Mouse (Mus musculus) bone marrow, adult 2 months (tissue): ENCODE data around the gene Ugt1a8. TPM values are rescaled to one million over a fixed set of nuclear protein-coding genes. Genes with fewer than 3 reads are reported as not detected.

ENCODE experiments used
- H3K27ac ChIP-seq: fragments of 200-500 bp; 2 replicates; pipeline ENCODE4 v1.5.1; 2012; ENCODE audit warnings: low read depth, mild to moderate bottlenecking, control low read depth, inconsistent platforms, low read length; ENCODE audit not compliant: control insufficient read depth, poor library complexity, insufficient read depth
- H3K4me1 ChIP-seq: fragments of 200-500 bp; 2 replicates; pipeline ENCODE4 v1.6.1; 2011; ENCODE audit warnings: low read length; ENCODE audit not compliant: control insufficient read depth, insufficient read depth
- H3K4me3 ChIP-seq: fragments of 200-500 bp; replicated peaks from 2 replicates; pipeline ENCODE3; 2011; ENCODE audit warnings: mild to moderate bottlenecking, low read depth, low read length, control low read depth; ENCODE audit not compliant: control insufficient read depth
- CTCF ChIP-seq: fragments of 200-500 bp; IDR thresholded peaks from 2 replicates; pipeline ENCODE4 v1.5.1; 2011; ENCODE audit warnings: low read length, control low read depth; ENCODE audit not compliant: control insufficient read depth, insufficient read depth
- POLR2A ChIP-seq: fragments of 200-500 bp; IDR thresholded peaks from 2 replicates; pipeline ENCODE4 v1.6.1; 2011; ENCODE audit warnings: low read depth, mild to moderate bottlenecking, control low read depth, low read length, borderline replicate concordance; ENCODE audit not compliant: control insufficient read depth
- WGBS: fragments of 180-500 bp; shearing (Covaris S2); methylation state at CpG from one replicate; pipeline ENCODE4 v1.1.7; 2018; 5-methylcytosine and 5-hydroxymethylcytosine counted together
- polyA plus RNA-seq: library from polyadenylated mRNA; stranded (reverse); fragments of >200 nt; gene quantifications from 2 replicates; pipeline ENCODE4 v1.2.4, GENCODE M21; 2011; ENCODE audit warnings: low replicate concordance; ENCODE audit not compliant: missing spikeins, insufficient read depth, insufficient read length

The Ugt1a8 gene
- polyA plus RNA-seq, 1 experiment = not detected

- Histone ChIP-seq H3K4me3 (no peak overlapping the region), H3K27ac (no peak overlapping the region), H3K4me1 (no peaks in the 10 kb centered on the region)
- TF ChIP-seq POLR2A (no peak), CTCF (no peak)
- 53% methylated on average over 4 of the region's 4 CpGs for WGBS
Measured at GRCm38 (mm10) chr1:88234248-88234610, 146.6 kb downstream of the Ugt1a8 start.

GRCm38 (mm10) chr1:88234646-88235045, 147.0 kb downstream of the Ugt1a8 start:
- no peak for TF ChIP-seq CTCF
- TF ChIP-seq POLR2A = no peak
- Histone ChIP-seq H3K4me1 (no peaks in the 10 kb centered on the region), H3K4me3 (no peak overlapping the region), H3K27ac (no peak overlapping the region)
- 40% methylated on average over 5 of the region's 5 CpGs for WGBS

GRCm38 (mm10) chr1:88235046-88235893, 147.7 kb downstream of the Ugt1a8 start:
- 60% methylated on average over 11 of the region's 11 CpGs for WGBS
- H3K4me1 ChIP-seq = no peaks in the 10 kb centered on the region
- TF ChIP-seq POLR2A (no peak), CTCF (no peak)
- no peak overlapping the region for H3K27ac ChIP-seq
- H3K4me3 ChIP-seq = no peak overlapping the region

GRCm38 (mm10) chr1:88235894-88236415, 148.3 kb downstream of the Ugt1a8 start:
- TF ChIP-seq CTCF (no peak), POLR2A (no peak)
- Histone ChIP-seq H3K4me1 (no peaks in the 10 kb centered on the region), H3K4me3 (no peak overlapping the region), H3K27ac (no peak overlapping the region)
- 52% methylated on average over 4 of the region's 4 CpGs for WGBS

- TF ChIP-seq POLR2A (no peak), CTCF (no peak)
- H3K4me3 ChIP-seq = no peak overlapping the region
Measured at GRCm38 (mm10) chr1:88237311-88237710, 149.7 kb downstream of the Ugt1a8 start.

GRCm38 (mm10) chr1:88238771-88239170, 151.2 kb downstream of the Ugt1a8 start:
- TF ChIP-seq CTCF (no peak), POLR2A (no peak)
- Histone ChIP-seq H3K4me3 (no peak overlapping the region), H3K27ac (no peak overlapping the region), H3K4me1 (no peaks in the 10 kb centered on the region)
- 68% methylated on average over 6 of the region's 6 CpGs for WGBS

More at GRCm38 (mm10) chr1:88237311-88237710, 149.7 kb downstream of the Ugt1a8 start:
- WGBS = 72% methylated on average over 5 of the region's 5 CpGs
- Histone ChIP-seq H3K4me1 (no peaks in the 10 kb centered on the region), H3K27ac (no peak overlapping the region)

- TF ChIP-seq CTCF (no peak), POLR2A (no peak)
- 67% methylated on average over 5 of the region's 5 CpGs for WGBS
- H3K4me3 ChIP-seq = no peak overlapping the region
- no peaks in the 10 kb centered on the region for H3K4me1 ChIP-seq
- H3K27ac ChIP-seq = no peak overlapping the region
Measured at GRCm38 (mm10) chr1:88240072-88240471, 152.5 kb downstream of the Ugt1a8 start.

GRCm38 (mm10) chr1:88240579-88240978, 153.0 kb downstream of the Ugt1a8 start:
- 61% methylated on average over 4 of the region's 4 CpGs for WGBS
- TF ChIP-seq CTCF = no peak
- TF ChIP-seq POLR2A = no peak
- Histone ChIP-seq H3K27ac (no peak overlapping the region), H3K4me1 (no peaks in the 10 kb centered on the region), H3K4me3 (no peak overlapping the region)
